Mouse (Mus musculus) spleen, adult 2 months (tissue): Measurements from ENCODE around the gene Celf1. TPM values are rescaled to one million over a fixed set of nuclear protein-coding genes. Genes with fewer than 3 reads are reported as not detected.

ENCODE experiments used
- DNase-seq, 2 experiments: peaks; one replicate each; pipeline versions ENCODE4 v3.0.0 to v3.0.0-alpha.2; 2012 to 2021; ENCODE audit warnings: low spot score in 2 of 2, low read depth in 1 of 2
- H3K27ac ChIP-seq: fragments of 200-500 bp; 2 replicates; pipeline ENCODE4 v1.5.1; 2012; ENCODE audit warnings: low read length, inconsistent platforms; ENCODE audit not compliant: insufficient read depth
- H3K27me3 ChIP-seq: fragments of 200-500 bp; 2 replicates; pipeline ENCODE4 v1.6.1; 2012; ENCODE audit warnings: mild to moderate bottlenecking, moderate library complexity, low read length, inconsistent platforms; ENCODE audit not compliant: control insufficient read depth, insufficient read depth
- H3K36me3 ChIP-seq: fragments of 200-500 bp; 2 replicates; pipeline ENCODE4 v1.6.1; 2012; ENCODE audit warnings: mild to moderate bottlenecking, low read length, inconsistent platforms; ENCODE audit not compliant: control insufficient read depth, insufficient read depth
- H3K4me1 ChIP-seq: fragments of 200-500 bp; 2 replicates; pipeline ENCODE4 v1.6.1; 2011; ENCODE audit warnings: inconsistent platforms; ENCODE audit not compliant: control insufficient read depth, insufficient read depth, insufficient read length
- H3K4me3 ChIP-seq: fragments of 200-500 bp; 2 replicates; pipeline ENCODE4 v1.5.1; 2011; ENCODE audit warnings: mild to moderate bottlenecking, inconsistent platforms; ENCODE audit not compliant: insufficient read depth, insufficient read length; ENCODE audit errors: extremely low read depth
- CTCF ChIP-seq: fragments of 200-500 bp; IDR thresholded peaks from 2 replicates; pipeline ENCODE4 v1.5.1; 2011; ENCODE audit warnings: mild to moderate bottlenecking, inconsistent platforms; ENCODE audit not compliant: insufficient read depth, insufficient read length, insufficient replicate concordance; ENCODE audit errors: extremely low read depth
- POLR2A ChIP-seq: fragments of 200-500 bp; IDR thresholded peaks from 2 replicates; pipeline ENCODE4 v1.6.1; 2011; ENCODE audit warnings: low read depth, low read length, inconsistent platforms
- WGBS: fragments of 180-500 bp; shearing (Covaris S2); methylation state at CpG from one replicate; pipeline ENCODE4 v1.1.7; 2018; 5-methylcytosine and 5-hydroxymethylcytosine counted together
- polyA plus RNA-seq: library from polyadenylated mRNA; depleted of rRNA; stranded (reverse); fragments of >200 nt; gene quantifications from 2 replicates; pipeline ENCODE4 v1.2.3, GENCODE M21; 2012

Celf1 gene
- polyA plus RNA-seq, 1 experiment, result 35.3 TPM

DNA sequence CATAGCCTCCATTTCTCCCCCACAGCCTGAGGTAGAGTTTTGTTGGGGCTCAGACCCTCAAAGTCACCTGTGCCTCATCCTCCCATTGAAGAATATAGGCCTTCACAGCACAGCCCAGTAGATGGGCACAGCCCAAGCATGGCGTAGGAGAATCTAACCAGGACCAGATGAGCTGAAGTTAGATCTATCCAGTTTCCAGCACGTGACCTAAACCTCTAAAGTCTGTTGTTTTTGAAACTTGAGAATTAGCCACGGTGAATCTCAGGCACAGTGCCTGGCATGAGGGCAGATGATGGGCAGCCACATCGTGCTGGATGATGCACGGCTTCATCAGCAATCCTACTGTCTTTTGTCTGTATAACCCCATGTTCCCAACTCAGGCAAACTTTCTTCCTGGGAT is 118.3 kb downstream of the Celf1 start:
- DNase-seq, result no peak
- Histone ChIP-seq H3K36me3 (peaks cover 44% of the 10 kb centered on the region), H3K27ac (no peak overlapping the region), H3K4me3 (no peak overlapping the region), H3K27me3 (no peaks in the 10 kb centered on the region), H3K4me1 (peaks cover 4% of the 10 kb centered on the region; the same call in 1 of the 2 replicates)
- 94% methylated on average over 5 of the region's 5 CpGs for WGBS
- TF ChIP-seq CTCF (no peak), POLR2A (no peak)

DNA sequence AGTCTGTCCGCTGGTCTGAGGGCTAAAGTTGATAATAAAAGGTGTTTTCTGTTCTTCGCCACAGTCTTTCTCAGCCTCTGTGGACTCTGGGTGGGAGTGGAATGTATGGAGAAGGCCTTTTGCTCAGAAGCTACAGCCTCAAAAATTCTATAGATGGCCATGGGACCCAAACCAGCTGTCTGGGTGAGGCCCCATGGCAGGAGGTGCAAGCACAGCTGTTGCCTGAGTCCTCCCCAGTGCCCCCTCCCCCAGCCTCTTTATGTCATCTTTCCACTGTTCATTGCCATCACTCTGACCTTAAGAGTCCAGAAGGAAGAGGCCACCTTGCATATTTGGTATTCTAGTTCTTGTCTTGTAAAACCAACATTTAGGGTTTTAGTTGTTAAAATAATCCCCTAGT is 119.2 kb downstream of the Celf1 start:
- H3K27me3 ChIP-seq, result no peaks in the 10 kb centered on the region
- no peak for DNase-seq
- peaks cover 48% of the 10 kb centered on the region for H3K36me3 ChIP-seq
- 97% methylated on average over 2 of the region's 2 CpGs for WGBS
- no peak overlapping the region for H3K4me3 ChIP-seq
- H3K27ac ChIP-seq, result no peak overlapping the region
- TF ChIP-seq POLR2A (no peak), CTCF (no peak)
- peaks cover 4% of the 10 kb centered on the region; the same call in 1 of the 2 replicates for H3K4me1 ChIP-seq

- Histone ChIP-seq H3K4me1 (no peaks in the 10 kb centered on the region), H3K4me3 (no peak overlapping the region), H3K27ac (no peak overlapping the region), H3K27me3 (no peaks in the 10 kb centered on the region), H3K36me3 (peaks cover 47% of the 10 kb centered on the region)
- no peak for TF ChIP-seq POLR2A
- peak; percentile 36; the same call in 1 of the 2 replicates for TF ChIP-seq CTCF
- no peak for DNase-seq
- 84% methylated on average over 10 of the region's 10 CpGs for WGBS
These were observed 120.6 kb downstream of the Celf1 start for GRCm38 (mm10) chr2:91060544-91061355.

DNA sequence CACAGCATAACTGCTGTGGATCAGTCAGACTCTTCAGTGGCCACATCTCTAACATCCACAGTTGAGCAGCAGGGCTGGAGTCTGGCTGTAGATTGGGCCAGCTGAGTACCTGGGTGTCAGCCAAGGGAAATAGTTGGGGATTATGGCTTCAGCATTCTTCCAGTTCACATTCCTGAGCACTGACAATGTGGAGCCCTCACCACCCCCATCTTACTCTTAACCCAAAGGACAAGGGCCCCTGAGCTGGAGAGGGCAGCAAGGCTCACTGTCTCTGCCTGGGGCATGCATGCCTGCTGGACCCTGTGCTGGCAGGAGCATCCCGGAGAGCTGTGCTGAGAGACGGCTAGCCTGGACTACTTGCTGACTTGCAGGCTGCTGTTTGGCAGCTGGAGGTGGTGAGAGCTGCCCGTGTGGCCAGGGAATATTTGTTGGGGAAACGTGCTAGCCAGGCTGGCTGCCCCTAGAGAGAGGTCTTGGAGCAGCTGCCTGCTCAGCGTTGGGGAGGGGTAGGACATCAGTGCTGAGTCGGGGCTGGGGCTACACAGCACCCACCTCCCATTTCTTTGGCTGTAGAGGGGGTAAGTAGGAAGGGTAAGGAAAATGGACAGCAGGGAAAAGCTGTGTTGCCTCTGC is 121.8 kb downstream of the Celf1 start:
- H3K4me1 ChIP-seq, result no peaks in the 10 kb centered on the region
- DNase-seq, result no peak
- H3K27ac ChIP-seq, result peak overlapping the region; percentile 16; the same call in 1 of the 2 replicates
- no peak overlapping the region for H3K4me3 ChIP-seq
- WGBS, result 94% methylated on average over 6 of the region's 6 CpGs
- H3K27me3 ChIP-seq, result no peaks in the 10 kb centered on the region
- H3K36me3 ChIP-seq, result peaks cover 35% of the 10 kb centered on the region
- TF ChIP-seq CTCF (no peak), POLR2A (no peak)

- Histone ChIP-seq H3K4me1 (no peaks in the 10 kb centered on the region), H3K27ac (no peak overlapping the region), H3K27me3 (no peaks in the 10 kb centered on the region), H3K36me3 (peaks cover 26% of the 10 kb centered on the region), H3K4me3 (no peak overlapping the region)
- TF ChIP-seq POLR2A (no peak), CTCF (no peak)
- 91% methylated on average over 16 of the region's 16 CpGs for WGBS
- DNase-seq, result no peak
These were observed 122.8 kb downstream of the Celf1 start for GRCm38 (mm10) chr2:91062779-91063606.

DNA sequence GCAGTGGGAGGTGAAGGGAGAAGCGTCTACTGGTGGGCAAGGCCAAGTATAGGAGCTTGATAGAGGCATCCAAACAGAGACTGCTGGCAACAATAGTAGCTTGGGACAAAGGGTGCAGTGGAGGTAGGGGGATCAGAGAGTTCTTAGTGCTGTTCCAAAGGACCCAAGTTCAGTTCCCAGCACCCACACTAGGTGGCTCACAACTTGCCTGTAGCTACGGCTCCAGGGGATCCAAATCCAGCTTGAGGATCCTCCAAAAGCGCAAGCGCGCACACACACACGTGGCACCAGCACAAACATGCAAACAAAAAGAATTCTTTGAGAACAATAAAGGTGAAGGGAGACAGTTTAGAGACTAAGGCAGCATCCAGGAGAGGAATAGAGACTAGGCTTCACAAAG is 124.0 kb downstream of the Celf1 start:
- TF ChIP-seq POLR2A (no peak), CTCF (no peak)
- DNase-seq, result no peak
- peaks cover 20% of the 10 kb centered on the region for H3K36me3 ChIP-seq
- 95% methylated on average over 6 of the region's 6 CpGs for WGBS
- no peaks in the 10 kb centered on the region for H3K27me3 ChIP-seq
- H3K4me1 ChIP-seq, result no peaks in the 10 kb centered on the region
- no peak overlapping the region for H3K27ac ChIP-seq
- no peak overlapping the region for H3K4me3 ChIP-seq
